Mouse (Mus musculus) embryonic stem cell, embryonic (primary cell): ENCODE results near the gene Erap1.
"Not testable (repeated sequence)": the region's sequence is repeated elsewhere in the genome, so short reads cannot be mapped to it uniquely, and the experiment has no call there.

Experiments used
- CTCF ChIA-PET, 4 experiments: fragments of 300-600 bp in 2 of 4; fragments of 350-600 bp in 2 of 4; sonication (Branson Sonifier 250); formaldehyde crosslinking; loops; one replicate each; lab custom pipeline; 2022; ENCODE audit warnings: inconsistent platforms in 2 of 4; lab: Charles Lee
- POLR2A ChIA-PET, 4 experiments: fragments of 300-600 bp in 2 of 4; fragments of 350-600 bp in 2 of 4; sonication (Branson Sonifier 250); formaldehyde crosslinking; loops; one replicate each; lab custom pipeline; 2022; ENCODE audit warnings: antibody characterized with exemption in 4 of 4, inconsistent platforms in 1 of 4; lab: Charles Lee

Gene Erap1

DNA sequence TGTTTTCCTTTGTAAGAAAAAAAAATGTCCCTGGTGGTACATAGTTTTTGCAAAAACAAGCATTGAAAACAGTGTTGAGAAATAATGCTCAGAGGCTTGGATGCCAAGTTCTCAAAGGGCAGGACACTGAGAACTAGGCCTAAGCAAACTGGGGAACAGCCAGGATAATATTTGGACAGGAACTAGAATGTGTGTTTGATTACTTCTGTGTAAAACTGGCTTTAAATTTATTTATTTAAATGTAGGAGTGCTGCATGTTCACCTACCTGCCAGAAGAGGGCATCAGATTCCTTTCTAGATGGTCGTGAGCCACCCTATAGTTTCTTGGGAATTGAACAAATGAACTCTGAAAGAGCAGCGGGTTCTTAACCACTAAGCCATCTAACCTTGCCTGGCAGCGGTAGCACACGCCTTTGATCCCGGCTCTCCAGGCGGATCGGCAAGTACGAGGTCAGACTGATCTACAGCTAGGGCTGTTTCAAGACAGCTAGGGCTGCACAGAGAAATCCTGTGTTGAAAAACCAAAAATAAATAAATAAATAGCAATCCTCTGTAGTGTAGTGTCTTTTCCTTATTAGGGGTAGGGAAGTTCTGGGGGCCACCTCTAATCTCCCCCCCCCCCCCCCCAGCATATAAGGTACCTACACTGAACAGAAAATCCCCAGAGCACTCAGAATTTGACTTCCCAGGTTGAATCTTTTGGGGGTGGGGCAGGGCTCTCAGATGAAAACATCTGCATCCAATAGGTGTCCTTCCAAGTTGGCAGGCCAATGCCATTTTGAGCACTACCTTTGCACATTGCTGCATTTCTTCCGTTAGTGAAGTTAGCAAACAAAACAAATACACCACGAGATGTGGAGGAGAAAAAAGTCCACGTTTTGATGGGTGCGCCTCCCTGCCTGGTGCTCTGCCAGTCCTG, at the start of gene Erap1:
Gene Erap1 (plus strand): TSS at position 776 of the 919 bp plus-strand sequence.
- CTCF ChIA-PET, result interaction anchor here in 1 of 4 experiments (0.7 kb wide), 1 partner anchor 170 kb away, joined by 4 read pairs; the partner anchor contains the start of gene Cast

DNA sequence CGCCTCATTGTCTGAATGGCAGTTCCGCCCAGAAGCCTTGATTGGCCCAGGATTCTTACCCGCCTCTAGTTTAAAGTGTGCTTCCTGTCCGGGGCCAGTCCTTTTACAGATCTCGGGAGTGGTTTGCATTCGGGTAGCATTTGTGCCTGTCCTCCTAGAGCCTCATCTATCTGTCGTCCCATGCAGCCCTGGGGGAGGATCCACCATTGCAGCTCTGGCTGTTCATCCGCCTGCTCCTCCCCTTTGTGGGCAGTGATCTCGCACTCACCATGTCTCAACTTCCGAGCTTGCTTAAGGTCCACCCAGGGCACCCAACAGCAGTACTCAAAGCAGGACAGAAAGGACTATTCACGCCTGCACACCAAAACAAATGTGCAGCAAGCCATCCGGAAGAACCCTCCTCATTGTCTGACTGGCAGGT, 48.0 kb upstream of the Erap1 start:
- CTCF ChIA-PET, result interaction anchor here in 1 of 4 experiments (1.1 kb wide), 1 partner anchor 27 kb away, joined by 4 read pairs; no protein-coding TSS in a partner anchor
- POLR2A ChIA-PET, result interaction anchor here in 3 of 4 experiments (0.7 to 2.1 kb wide), 19 partner anchors 9 to 274 kb away, joined by 3 to 53 read pairs (median 4); partner anchors contain the start of genes Zfp825 (in 2 of the 3), Ftl1-ps1 (in 1 of the 3), Pdcd6 (in 1 of the 3) and Zfp72 (in 1 of the 3)

More for the DNA sequence above, at the start of gene Erap1:
- POLR2A ChIA-PET, result interaction anchor here in 2 of 4 experiments (0.7 to 1.3 kb wide), 3 partner anchors 22 to 1099 kb away, joined by 3 to 10 read pairs (median 6); no protein-coding TSS in a partner anchor

DNA sequence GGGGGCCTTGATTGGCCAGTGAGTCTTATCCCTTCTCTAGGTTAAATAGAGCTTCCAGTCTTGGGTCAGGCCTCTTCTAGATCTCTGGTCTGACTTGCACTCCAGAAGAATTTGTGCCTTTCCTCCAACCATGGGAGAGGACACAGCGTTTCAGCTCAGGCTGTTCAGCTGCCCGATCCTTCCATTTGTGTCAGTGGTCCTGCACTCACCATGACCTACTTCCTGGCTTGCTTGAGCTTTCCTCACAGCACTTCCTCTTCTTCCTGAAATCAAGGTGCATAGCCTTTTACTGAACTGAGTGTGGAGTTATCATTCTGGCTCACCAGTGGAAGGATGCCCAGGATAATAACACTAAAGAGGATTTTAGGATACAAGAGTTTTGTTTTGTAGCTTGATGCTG, 47.5 kb upstream of the Erap1 start:
- CTCF ChIA-PET, result interaction anchor here in 1 of 4 experiments (1.1 kb wide), 1 partner anchor 28 kb away, joined by 4 read pairs; no protein-coding TSS in a partner anchor

DNA sequence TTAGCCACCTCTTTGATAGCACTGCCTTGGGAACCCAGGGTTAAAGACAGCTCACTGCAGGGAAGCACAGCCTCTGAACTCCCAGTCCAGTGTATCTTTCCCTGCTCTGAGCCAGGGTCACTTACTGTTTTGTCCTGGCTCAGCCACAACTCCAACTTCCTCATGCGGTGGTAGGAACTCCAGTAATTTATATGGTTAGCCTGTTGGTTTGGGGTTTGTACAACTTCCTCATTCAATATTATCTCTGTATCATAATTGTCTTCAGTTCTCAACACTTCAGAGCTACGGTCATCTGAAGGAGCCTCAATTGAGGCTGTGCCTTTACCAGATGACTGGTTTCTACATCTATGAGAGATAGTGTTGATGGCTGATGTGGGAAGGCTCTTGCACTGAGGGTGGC, 42.3 kb upstream of the Erap1 start:
- CTCF ChIA-PET, result not testable (repeated sequence)
- POLR2A ChIA-PET, result interaction anchor here in 2 of 4 experiments (0.6 to 1.1 kb wide), 3 partner anchors 20 to 261 kb away, joined by 3 to 5 read pairs (median 5); no protein-coding TSS in a partner anchor

More for the DNA sequence above, 47.5 kb upstream of the Erap1 start:
- POLR2A ChIA-PET, result interaction anchor here in 3 of 4 experiments (0.7 to 2.1 kb wide), 17 partner anchors 9 to 274 kb away, joined by 3 to 53 read pairs (median 4); partner anchors contain the start of genes Ftl1-ps1 (in 1 of the 3), Pdcd6 (in 1 of the 3), Zfp72 (in 1 of the 3) and Zfp825 (in 1 of the 3)

DNA sequence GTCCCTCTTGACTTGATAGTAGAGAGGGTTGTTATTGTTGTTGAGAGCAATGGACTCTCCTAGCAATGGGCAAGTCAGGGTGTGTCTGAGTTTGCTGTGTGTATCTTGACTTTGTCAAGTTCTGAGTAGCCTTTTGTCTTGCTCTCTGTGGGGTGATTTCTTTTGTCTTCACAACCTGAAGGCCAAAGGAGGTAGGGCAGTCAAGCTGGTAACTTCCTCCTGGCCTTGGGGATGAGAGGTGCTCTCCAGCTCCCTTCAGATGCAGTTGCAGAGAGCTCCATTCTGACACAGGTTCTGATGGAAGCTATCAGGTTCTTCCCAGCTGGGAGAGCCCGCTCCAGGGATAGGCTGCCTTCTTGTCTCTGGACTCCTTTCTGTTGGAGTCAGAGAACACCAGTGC, 37.6 kb upstream of the Erap1 start:
- CTCF ChIA-PET, result not testable (repeated sequence)
- POLR2A ChIA-PET, result interaction anchor here in 1 of 4 experiments (0.9 to 1.1 kb wide), 2 partner anchors 10 to 16 kb away, joined by 3 to 6 read pairs; no protein-coding TSS in a partner anchor

DNA sequence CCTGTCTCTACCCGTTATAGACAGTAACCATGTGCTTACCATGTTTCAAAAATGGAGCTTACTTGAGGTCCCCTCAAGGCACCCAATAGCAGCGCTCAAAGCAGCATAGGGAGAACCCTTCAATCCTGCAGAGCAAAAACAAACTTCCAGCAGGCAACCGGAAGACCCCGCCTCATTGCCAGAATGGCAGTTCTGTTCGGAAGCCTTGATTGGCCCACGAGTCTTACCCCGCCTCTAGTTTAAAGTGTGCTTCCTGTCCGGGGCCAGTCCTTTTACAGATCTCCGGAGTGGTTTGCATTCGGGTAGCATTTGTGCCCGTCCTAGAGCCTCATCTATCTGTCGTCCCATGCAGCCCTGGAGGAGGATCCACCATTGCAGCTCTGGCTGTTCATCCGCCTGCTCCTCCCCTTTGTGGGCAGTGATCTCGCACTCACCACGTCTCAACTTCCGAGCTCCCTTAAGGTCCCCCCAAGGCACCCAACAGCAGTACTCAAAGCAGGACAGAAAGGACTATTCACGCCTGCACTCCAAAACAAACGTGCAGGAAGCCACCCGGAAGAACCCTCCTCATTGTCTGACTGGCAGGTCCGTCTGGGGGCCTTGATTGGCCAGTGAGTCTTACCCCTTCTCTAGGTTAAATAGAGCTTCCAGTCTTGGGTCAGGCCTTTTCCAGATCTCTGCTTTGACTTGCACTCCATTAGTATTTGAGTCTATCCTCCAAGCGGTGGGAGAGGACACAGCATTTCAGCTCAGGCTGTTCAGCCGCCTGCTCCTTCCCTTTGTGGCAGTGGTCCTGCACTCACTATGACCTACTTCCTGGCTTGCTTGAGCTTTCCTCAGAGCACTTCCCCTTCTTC, 22.0 kb upstream of the Erap1 start:
- POLR2A ChIA-PET, result interaction anchor here in 3 of 4 experiments (0.6 to 2.7 kb wide), 31 partner anchors 8 to 1091 kb away, joined by 3 to 18 read pairs (median 4); partner anchors contain the start of genes Cast (in 3 of the 3), Ccdc127 (in 2 of the 3), Sdha (in 2 of the 3) and Brd9 (in 1 of the 3)
- CTCF ChIA-PET, result not testable (repeated sequence)

DNA sequence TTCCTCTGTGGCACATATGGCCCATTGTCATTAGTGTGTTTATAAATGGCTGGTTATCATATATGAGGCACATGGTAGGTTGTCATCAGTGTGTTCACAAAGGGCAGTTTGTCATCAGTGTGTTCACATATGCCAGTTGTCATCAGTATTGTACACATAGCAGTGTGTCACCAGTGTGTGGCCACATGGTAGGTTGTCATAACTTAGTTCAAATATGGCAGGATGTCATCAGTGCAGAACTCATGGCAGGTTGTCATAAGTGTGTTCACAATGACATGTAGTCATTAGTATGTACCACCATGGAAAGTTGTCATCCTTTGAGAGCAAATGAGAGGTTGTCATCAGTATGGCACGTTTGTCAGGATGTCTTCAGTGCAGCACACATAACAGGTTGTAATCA, 7.0 kb upstream of the Erap1 start:
- ChIA-PET POLR2A (no interaction called here), CTCF (no interaction called here)

DNA sequence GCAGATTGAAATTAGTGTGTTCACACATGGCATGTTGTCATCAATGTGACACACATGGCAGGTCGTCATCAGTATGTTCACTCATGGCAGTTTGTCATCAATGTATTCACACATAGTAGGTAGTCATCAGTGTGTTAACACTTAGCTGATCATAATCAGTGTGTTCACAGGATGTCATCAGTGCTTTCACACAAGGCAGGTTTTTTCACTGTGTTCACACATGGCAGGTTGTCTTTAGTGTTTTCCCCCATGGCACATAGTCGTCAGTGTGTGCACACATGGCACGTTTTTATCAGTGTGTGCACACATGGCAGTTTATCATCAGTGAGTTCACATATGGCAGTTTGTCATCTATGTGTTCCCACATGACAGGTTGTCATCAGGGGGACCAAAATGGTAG, 6.5 kb upstream of the Erap1 start:
- ChIA-PET CTCF (no interaction called here), POLR2A (no interaction called here)

DNA sequence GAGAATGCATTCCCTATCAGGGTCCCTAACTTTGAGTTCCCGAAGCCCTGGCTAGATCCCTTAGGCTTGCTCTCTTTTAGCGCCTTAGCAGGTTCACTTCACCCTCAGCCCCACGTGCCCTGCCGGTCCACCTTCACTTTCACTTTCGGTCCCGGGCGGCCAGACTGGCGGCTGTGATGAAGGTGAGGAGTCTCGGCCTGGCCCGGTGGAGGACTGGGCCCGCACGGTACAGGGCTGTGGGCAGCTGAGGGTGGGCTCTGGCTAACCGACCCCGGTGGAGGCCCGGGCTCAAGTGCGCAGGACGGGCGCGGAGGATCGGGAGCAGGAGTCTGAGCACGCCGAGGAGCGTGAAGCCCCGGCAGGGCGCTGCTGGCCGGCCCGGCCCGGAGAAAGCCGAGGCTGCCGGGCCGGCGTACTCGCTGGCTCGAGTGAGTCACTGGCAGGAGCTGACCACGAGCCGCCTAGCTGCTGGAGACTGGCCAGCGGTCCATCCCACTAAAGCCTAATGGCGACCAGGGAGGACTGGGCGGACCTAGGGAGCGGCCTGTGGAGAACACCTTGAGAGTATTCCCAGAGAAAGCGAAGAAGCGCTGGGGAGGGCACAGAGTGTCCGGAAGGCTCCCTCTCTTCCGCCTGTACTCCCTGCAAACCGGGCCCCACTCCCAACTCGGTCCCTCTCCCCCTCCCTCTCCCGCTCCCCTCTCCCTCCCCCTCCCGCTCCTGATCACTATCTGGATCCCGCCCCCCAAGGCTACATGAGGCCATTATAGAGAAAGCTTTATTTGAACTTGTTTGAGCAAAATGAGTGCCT, 549 bp downstream of the Erap1 start:
- CTCF ChIA-PET, result interaction anchor here in 3 of 4 experiments (0.6 to 0.7 kb wide), 5 partner anchors 224 to 1479 kb away, joined by 3 to 12 read pairs (median 9); no protein-coding TSS in a partner anchor

DNA sequence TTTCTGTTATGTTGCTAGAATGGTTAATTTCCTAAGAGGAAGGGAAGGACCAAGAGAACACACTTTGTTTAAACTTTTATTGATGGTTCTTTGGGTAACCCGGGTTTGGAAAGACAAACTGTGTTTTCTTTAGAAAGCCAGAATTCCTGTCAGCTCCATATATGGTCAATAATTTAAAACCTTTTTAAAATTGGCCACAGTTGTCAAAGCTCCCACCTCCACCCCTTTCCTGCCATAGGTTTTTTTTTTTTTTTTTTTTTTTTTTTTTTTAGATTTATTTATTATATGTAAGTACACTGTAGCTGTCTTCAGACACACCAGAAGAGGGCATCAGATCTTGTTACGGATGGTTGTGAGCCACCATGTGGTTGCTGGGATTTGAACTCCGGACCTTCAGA, 1.2 kb downstream of the Erap1 start:
- ChIA-PET CTCF (interaction anchor here in 3 of 4 experiments (0.6 to 0.7 kb wide), 6 partner anchors 168 to 1480 kb away, joined by 3 to 12 read pairs (median 10); no protein-coding TSS in a partner anchor), POLR2A (interaction anchor here in 3 of 4 experiments (0.6 to 1.4 kb wide), 8 partner anchors 23 to 323 kb away, joined by 3 to 10 read pairs (median 3); partner anchors contain the start of genes Cast (in 1 of the 3) and Pdcd6 (in 1 of the 3))

More for the DNA sequence above, 549 bp downstream of the Erap1 start:
- POLR2A ChIA-PET, result interaction anchor here in 3 of 4 experiments (0.6 to 1.4 kb wide), 8 partner anchors 23 to 323 kb away, joined by 3 to 10 read pairs (median 3); partner anchors contain the start of genes Cast (in 1 of the 3) and Pdcd6 (in 1 of the 3)

DNA sequence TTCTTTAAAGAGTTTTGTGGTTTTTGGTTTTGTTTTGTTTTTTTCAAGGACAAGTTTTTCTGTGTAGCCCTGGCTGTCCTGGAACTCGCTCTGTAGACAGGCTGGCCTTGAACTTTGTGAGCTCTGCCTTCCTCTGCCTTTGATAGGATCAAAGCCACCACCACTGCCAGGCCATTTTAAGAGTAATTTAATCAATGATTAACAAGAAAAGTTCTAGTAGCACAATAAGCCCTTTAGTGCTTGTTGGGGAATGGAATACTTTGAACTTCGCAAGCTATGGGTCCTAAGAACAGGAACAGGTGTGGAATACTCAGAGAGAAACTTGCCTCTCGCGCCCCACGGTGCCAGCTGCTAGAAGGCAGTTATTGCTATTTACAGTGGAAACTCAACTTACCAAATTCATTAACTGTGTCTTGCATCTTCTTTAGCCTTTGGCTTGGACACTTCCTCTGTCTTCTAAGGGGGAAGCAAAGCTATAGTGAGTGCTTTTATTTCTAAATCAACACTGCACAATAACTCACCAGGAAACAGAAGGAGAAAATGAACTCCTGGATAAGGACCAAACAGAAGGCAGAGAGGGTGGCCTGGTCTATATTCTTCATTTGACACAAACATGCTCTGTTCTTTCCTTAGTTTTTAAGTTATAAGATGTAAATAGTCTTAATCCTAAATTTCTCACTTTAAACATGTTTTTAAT, 56.3 kb downstream of the Erap1 start:
- ChIA-PET POLR2A (no interaction called here), CTCF (no interaction called here)

DNA sequence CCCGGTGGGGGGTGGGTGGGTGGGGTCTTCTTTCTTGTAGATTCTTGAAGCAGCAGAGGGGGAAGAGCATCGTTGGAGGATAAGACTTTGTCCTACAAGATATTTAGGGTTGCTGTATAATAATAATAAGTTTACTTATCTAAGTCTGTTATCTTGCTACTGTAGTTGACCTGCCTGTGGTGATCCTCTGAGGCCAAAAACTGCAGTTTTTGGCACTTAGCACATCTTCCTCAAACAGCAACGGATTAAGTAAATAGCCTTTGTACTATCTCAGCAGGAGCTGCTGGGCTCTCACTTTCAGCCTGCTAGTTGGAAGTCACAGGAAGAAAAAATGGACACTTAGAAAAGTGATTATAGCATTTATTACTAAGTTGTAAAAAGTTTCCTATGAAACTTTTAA, 56.9 kb downstream of the Erap1 start:
- ChIA-PET CTCF (no interaction called here), POLR2A (no interaction called here)

DNA sequence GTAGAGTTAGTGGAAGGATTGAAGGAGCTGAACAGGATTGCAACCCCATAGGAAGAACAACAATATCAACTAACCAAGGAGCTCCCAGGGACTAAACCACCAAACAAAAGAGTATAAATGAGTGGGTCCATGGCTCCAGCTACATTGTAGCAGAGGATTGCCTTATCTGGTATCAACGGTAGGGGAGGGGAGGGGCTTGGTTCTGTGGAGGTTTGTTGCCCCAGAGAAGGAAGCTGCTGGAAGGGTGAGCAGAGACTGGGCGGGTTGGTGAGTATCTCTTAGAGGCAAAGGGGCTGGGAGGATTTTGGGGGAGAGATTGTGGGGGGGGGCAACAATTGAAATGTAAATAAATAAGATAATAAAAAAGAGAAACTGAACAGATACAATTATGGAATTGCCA, 79.6 kb downstream of the Erap1 start:
- ChIA-PET CTCF (no interaction called here), POLR2A (no interaction called here)

DNA sequence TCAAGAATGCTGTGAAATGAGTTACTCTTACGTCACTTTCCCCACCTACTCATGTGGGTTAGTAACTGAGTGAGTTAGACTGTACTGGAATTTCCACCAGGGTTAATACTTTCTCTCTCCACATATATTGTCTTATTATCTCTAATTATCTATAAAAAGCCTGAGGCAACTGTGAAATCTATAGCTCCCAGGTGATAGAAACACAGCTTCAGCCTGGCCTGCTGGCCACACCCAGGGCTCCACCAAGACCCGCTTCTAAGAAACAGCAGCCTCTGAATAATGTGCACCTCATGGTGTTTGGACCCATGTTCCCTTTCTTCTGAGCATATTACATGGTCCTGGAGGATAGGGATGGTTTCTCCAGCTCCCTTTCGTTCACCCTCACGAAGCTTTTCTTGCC, 94.4 kb downstream of the Erap1 start:
- ChIA-PET POLR2A (no interaction called here), CTCF (no interaction called here)

DNA sequence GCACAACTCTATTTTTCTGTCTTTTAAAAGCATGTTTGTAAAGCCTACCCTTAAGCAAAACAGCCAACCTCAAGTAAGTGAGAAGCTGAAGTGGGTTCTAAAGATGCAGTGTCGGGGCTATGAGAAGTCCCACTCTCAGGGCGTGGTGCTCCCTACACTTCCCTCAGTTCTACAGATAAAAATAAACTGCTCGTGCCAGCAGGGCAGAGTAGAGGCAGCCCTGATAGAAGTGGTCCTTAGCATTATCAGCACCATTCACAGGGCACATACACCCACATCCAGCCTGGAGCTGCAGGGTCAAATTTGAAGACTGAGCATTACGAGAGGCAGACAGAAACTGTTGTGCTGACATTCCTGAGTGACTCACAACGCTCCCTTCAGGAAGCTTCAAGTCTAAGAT, 96.5 kb downstream of the Erap1 start:
- ChIA-PET POLR2A (interaction anchor here in 1 of 4 experiments (0.5 kb wide), 1 partner anchor 251 kb away, joined by 3 read pairs; no protein-coding TSS in a partner anchor), CTCF (interaction anchor here in 2 of 4 experiments (0.6 kb wide), 2 partner anchors 59 to 1233 kb away, joined by 3 to 17 read pairs; no protein-coding TSS in a partner anchor)

DNA sequence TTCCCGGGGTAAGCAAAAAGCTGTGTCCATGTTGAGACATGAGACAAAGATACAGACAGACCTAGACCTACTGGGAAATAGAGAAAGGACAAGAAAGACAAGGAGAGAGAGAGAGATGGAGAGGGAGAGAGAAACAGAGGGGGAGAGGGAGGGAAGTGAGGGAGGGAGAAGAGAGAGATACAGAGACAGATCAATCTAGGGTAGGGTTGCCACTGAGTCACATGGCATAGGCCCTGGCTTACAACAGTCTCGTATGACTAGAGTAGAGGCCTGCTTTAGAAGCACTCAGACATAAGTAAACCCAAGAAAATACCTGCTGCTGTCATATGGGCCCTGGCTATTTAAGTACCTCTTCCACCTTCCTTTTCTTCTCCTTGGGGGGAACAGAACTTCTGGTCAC, 97.0 kb downstream of the Erap1 start:
- POLR2A ChIA-PET, result interaction anchor here in 1 of 4 experiments (0.5 kb wide), 1 partner anchor 252 kb away, joined by 3 read pairs; no protein-coding TSS in a partner anchor
- CTCF ChIA-PET, result no interaction called here
